Mouse (Mus musculus) E14TG2a.4 (cell line): ENCODE data around the gene Capza1.

Experiments used
- CTCF ChIP-seq: conservative IDR thresholded peaks from 2 replicates; pipeline ENCODE4 v1.5.1; 2014; ENCODE audit warnings: low read length
- POU5F1 ChIP-seq: IDR thresholded peaks from 2 replicates; pipeline ENCODE4 v1.6.1; 2014; ENCODE audit warnings: low read length, borderline replicate concordance

GRCm38 (mm10) chr3:104773301-104773700, 91.0 kb downstream of the Capza1 start:
- TF ChIP-seq CTCF, result no peak
- TF ChIP-seq POU5F1, result no peak
